Mouse (Mus musculus) forebrain, embryonic 12.5 days (tissue): ENCODE measurements around the gene Man1a. TPM values are rescaled to one million over a fixed set of nuclear protein-coding genes. Genes with fewer than 3 reads are reported as not detected.

Source experiments
- ATAC-seq: fragments of 200-750 bp; cut with Nextera tagmentation; 2 replicates; pipeline ENCODE4 v1.8.0; 2017; ENCODE audit warnings: moderate TSS enrichment; ENCODE audit not compliant: low FRiP score
- H3K27ac ChIP-seq: fragments of 300-500 bp; sonication (generic); 2 replicates; pipeline ENCODE4 v1.5.1; 2016; ENCODE audit warnings: mild to moderate bottlenecking
- H3K27me3 ChIP-seq: fragments of 300-500 bp; sonication (generic); 2 replicates; pipeline ENCODE4 v1.6.1; 2016; ENCODE audit warnings: mild to moderate bottlenecking
- H3K36me3 ChIP-seq: fragments of 300-500 bp; sonication (generic); replicated peaks from 2 replicates; pipeline ENCODE4 v1.6.1; 2016; ENCODE audit warnings: mild to moderate bottlenecking
- H3K4me1 ChIP-seq: fragments of 300-500 bp; sonication (generic); 2 replicates; pipeline ENCODE4 v1.6.1; 2016
- H3K4me2 ChIP-seq: fragments of 300-500 bp; sonication (generic); 2 replicates; pipeline ENCODE4 v1.6.1; 2016; ENCODE audit warnings: mild to moderate bottlenecking, moderate library complexity
- H3K4me3 ChIP-seq: fragments of 300-500 bp; sonication (generic); replicated peaks from 2 replicates; pipeline ENCODE4 v1.5.1; 2016; ENCODE audit warnings: mild to moderate bottlenecking
- H3K9ac ChIP-seq: fragments of 300-500 bp; sonication (generic); 2 replicates; pipeline ENCODE4 v1.6.1; 2016; ENCODE audit warnings: mild to moderate bottlenecking
- H3K9me3 ChIP-seq: fragments of 300-500 bp; sonication (generic); 2 replicates; pipeline ENCODE4 v1.6.1; 2016
- WGBS: fragments of 180-500 bp; shearing (Covaris S2); methylation state at CpG from one replicate; pipeline ENCODE4 v1.1.7; 2016; 5-methylcytosine and 5-hydroxymethylcytosine counted together
- polyA plus RNA-seq: library from polyadenylated mRNA; unstranded; fragments of >200 nt; fragmentation: Nextera tagmentation; extraction: Ambion mirVana; gene quantifications from 2 replicates; pipeline ENCODE4 v1.2.1, GENCODE M21; 2016

Man1a gene
- polyA plus RNA-seq, 1 experiment from 2014 or later, result 1.8 TPM

GRCm38 (mm10) chr10:54059092-54059496 is 17.3 kb downstream of the Man1a start:
- Histone ChIP-seq H3K4me3 (no peak overlapping the region), H3K4me1 (peaks cover 7% of the 10 kb centered on the region), H3K27ac (no peak overlapping the region), H3K9me3 (no peaks in the 10 kb centered on the region), H3K36me3 (no peaks in the 10 kb centered on the region), H3K4me2 (no peak overlapping the region), H3K27me3 (no peaks in the 10 kb centered on the region), H3K9ac (no peak overlapping the region)
- no peak for ATAC-seq
- 22% methylated on average over 3 of the region's 3 CpGs for WGBS

GRCm38 (mm10) chr10:54058657-54059056 is 17.8 kb downstream of the Man1a start:
- WGBS, result 86% methylated on average over 3 of the region's 3 CpGs
- Histone ChIP-seq H3K36me3 (no peaks in the 10 kb centered on the region), H3K4me1 (peaks cover 7% of the 10 kb centered on the region), H3K4me3 (no peak overlapping the region), H3K27ac (no peak overlapping the region), H3K9ac (no peak overlapping the region), H3K27me3 (no peaks in the 10 kb centered on the region), H3K9me3 (no peaks in the 10 kb centered on the region), H3K4me2 (no peak overlapping the region)
- ATAC-seq, result no peak

DNA sequence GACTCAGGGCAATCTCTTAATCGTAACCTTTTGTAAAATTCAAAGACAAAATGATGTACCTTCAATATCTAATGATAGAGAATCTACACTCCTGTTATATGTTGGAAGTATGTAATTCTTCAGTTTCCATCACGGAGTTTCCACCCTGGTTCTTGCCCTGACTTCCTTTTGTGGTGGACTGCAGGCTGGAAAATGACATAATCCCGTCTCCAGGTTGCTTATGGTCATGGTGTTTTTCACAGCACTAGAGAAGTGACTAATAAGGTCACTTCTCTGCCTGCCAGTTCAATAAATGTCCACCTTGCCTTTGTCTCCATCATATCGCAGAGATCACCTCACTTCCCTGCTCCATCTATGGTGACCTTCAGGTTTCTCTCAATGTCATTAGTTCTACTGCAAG is 22.2 kb downstream of the Man1a start:
- 78% methylated on average over 4 of the region's 4 CpGs for WGBS
- no peak overlapping the region for H3K9ac ChIP-seq
- H3K4me3 ChIP-seq, result no peak overlapping the region
- no peak for ATAC-seq
- H3K27ac ChIP-seq, result no peak overlapping the region
- peaks cover 3% of the 10 kb centered on the region; the same call in 1 of the 2 replicates for H3K4me1 ChIP-seq
- no peaks in the 10 kb centered on the region for H3K36me3 ChIP-seq
- H3K27me3 ChIP-seq, result no peaks in the 10 kb centered on the region
- H3K4me2 ChIP-seq, result no peak overlapping the region
- no peaks in the 10 kb centered on the region for H3K9me3 ChIP-seq

- Histone ChIP-seq H3K9me3 (no peaks in the 10 kb centered on the region), H3K27me3 (no peaks in the 10 kb centered on the region), H3K27ac (no peak overlapping the region), H3K9ac (no peak overlapping the region), H3K4me3 (no peak overlapping the region), H3K36me3 (no peaks in the 10 kb centered on the region), H3K4me1 (no peaks in the 10 kb centered on the region), H3K4me2 (no peak overlapping the region)
- no peak for ATAC-seq
- 90% methylated on average over 4 of the region's 4 CpGs for WGBS
These were observed 28.5 kb downstream of the Man1a start for GRCm38 (mm10) chr10:54047885-54048284.

GRCm38 (mm10) chr10:54043358-54043757 is 33.1 kb downstream of the Man1a start:
- H3K9ac ChIP-seq, result no peak overlapping the region
- H3K9me3 ChIP-seq, result no peaks in the 10 kb centered on the region
- no peak overlapping the region for H3K4me2 ChIP-seq
- no peaks in the 10 kb centered on the region for H3K4me1 ChIP-seq
- no peak for ATAC-seq
- no peaks in the 10 kb centered on the region for H3K36me3 ChIP-seq
- no peaks in the 10 kb centered on the region for H3K27me3 ChIP-seq
- H3K4me3 ChIP-seq, result no peak overlapping the region
- no peak overlapping the region for H3K27ac ChIP-seq
- 93% methylated on average over 3 of the region's 3 CpGs for WGBS

GRCm38 (mm10) chr10:54042212-54042840 is 34.1 kb downstream of the Man1a start:
- H3K27ac ChIP-seq, result no peak overlapping the region
- H3K9ac ChIP-seq, result no peak overlapping the region
- no peak for ATAC-seq
- no peaks in the 10 kb centered on the region for H3K27me3 ChIP-seq
- no peak overlapping the region for H3K4me2 ChIP-seq
- no peaks in the 10 kb centered on the region for H3K36me3 ChIP-seq
- no peaks in the 10 kb centered on the region for H3K9me3 ChIP-seq
- H3K4me3 ChIP-seq, result no peak overlapping the region
- WGBS, result 91% methylated on average over 7 of the region's 7 CpGs
- H3K4me1 ChIP-seq, result no peaks in the 10 kb centered on the region

DNA sequence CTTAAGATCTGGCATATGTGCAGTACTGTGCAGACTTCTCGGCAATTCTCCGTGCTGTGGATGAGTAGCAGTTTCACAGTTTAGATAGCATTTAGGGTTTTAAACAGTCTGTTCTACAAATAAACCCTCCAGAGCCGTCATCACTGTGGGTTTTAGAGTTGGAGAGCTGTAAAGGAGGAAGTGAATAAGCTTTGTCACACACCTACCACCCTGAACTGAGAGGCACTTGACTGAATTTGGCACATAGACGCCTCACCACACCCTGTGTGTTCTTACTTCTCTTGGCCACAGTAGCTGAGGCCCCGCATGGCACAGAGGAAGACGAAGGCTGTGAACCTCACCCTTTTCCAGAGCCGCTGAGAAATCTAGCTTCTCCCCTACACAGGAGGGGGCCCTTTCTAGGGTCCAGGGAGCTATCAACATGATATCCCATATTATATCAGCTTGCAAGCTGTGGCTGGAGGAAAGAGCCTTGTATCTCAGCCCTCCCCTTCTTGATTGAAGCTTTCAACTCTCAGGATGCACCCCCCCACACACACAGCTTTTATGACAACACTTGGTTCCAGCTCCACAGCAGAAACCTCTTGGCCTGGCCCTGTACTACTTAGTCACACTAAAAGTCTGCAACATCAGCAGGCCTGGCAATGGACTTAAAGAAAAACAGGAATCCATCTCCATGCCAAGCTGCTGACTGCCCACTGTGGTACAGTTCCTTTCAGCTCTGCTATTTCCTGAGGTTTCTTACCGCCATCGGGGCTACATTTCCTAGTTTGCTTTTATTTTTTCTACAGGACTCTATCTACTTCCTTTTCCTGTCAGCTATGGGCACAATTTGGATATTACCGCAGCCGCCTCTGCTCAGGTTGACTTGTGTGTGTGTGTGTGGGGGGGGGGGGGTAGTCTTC is 35.9 kb downstream of the Man1a start:
- H3K36me3 ChIP-seq, result no peaks in the 10 kb centered on the region
- no peak overlapping the region for H3K4me2 ChIP-seq
- H3K9ac ChIP-seq, result no peak overlapping the region
- no peak overlapping the region for H3K27ac ChIP-seq
- H3K4me1 ChIP-seq, result no peaks in the 10 kb centered on the region
- H3K4me3 ChIP-seq, result no peak overlapping the region
- no peaks in the 10 kb centered on the region for H3K27me3 ChIP-seq
- 90% methylated on average over 11 of the region's 11 CpGs for WGBS
- H3K9me3 ChIP-seq, result no peaks in the 10 kb centered on the region
- ATAC-seq, result no peak

DNA sequence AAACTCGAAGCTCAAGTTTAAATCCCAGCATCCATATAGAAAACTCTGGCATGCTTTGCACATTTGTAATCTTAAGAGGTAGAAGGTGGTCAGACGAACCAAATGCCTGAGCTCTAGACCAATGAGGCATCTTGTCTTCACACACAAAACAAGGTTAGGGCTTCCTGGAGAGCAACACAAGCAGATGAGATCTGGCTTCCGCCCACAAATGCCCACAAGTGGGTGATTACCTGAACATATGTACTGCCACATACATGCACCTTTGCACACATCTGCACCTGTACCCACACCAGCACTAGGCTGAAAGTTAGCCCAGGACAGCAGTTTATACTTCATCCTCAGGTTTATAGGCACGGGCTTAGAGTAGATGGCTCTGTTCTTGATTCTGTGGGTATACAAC is 36.7 kb downstream of the Man1a start:
- no peak for ATAC-seq
- no peaks in the 10 kb centered on the region for H3K36me3 ChIP-seq
- no peaks in the 10 kb centered on the region for H3K9me3 ChIP-seq
- H3K27ac ChIP-seq, result no peak overlapping the region
- H3K27me3 ChIP-seq, result no peaks in the 10 kb centered on the region
- 86% methylated on average over 4 of the region's 4 CpGs for WGBS
- H3K4me2 ChIP-seq, result no peak overlapping the region
- no peaks in the 10 kb centered on the region for H3K4me1 ChIP-seq
- H3K9ac ChIP-seq, result no peak overlapping the region
- no peak overlapping the region for H3K4me3 ChIP-seq

DNA sequence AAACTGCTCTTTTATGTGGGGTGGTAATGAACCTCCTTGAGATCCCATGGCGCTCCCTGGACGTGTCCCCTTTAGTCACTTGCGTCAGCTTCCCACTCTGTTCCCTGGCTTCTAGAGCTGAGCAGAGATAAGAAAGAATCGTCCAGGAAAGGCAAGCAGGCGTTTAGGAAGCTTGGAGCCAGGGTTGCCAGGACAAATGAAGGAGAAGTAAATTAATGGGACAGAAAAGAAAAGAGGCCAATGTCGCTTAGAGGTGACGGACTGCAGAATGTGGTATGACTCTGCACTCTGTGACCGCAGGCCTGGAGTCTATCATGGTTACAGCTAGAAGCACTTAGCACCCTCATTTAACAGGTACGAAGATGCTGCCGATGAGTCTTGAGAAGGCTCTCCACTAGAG is 37.7 kb downstream of the Man1a start:
- Histone ChIP-seq H3K4me2 (no peak overlapping the region), H3K27ac (no peak overlapping the region), H3K9ac (no peak overlapping the region), H3K27me3 (no peaks in the 10 kb centered on the region), H3K36me3 (no peaks in the 10 kb centered on the region), H3K4me3 (no peak overlapping the region), H3K9me3 (no peaks in the 10 kb centered on the region), H3K4me1 (no peaks in the 10 kb centered on the region)
- no peak for ATAC-seq
- 89% methylated on average over 10 of the region's 10 CpGs for WGBS

GRCm38 (mm10) chr10:54038180-54038579 is 38.2 kb downstream of the Man1a start:
- no peak overlapping the region for H3K4me3 ChIP-seq
- no peak overlapping the region for H3K4me2 ChIP-seq
- no peaks in the 10 kb centered on the region for H3K36me3 ChIP-seq
- 92% methylated on average over 5 of the region's 5 CpGs for WGBS
- no peaks in the 10 kb centered on the region for H3K27me3 ChIP-seq
- no peak overlapping the region for H3K27ac ChIP-seq
- no peak for ATAC-seq
- H3K4me1 ChIP-seq, result no peaks in the 10 kb centered on the region
- no peaks in the 10 kb centered on the region for H3K9me3 ChIP-seq
- no peak overlapping the region for H3K9ac ChIP-seq

DNA sequence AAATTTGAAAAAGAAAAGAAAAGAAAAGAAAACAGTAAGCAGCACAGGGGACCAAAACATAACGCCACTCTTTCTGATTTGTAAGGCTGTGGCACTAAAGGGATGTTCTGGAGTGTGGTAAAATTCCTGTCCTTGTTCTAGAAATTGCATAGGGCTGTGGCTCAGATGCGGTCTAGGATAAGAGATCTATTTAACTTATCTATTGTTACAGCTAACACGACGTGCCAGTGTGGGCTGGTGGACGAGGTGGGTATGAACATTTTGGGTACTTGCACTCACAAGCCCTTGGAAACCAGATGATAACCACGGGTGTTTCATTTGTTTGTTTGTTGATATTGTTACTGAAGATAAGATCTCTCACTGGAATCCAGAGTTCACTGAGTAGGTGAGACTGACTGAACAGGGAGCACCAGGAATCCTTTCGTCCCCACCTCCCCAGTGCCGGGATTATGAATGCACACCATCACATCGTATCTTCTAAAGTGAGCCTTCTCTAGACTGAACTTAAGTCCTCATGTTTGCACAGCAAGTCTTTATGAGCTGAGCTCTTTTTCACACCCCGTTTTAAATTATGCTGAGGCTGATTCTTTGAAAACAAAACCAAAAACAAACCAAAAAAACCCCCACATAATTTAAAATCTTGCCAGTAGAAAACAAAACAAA is 38.9 kb downstream of the Man1a start:
- Histone ChIP-seq H3K4me2 (no peak overlapping the region), H3K27me3 (no peaks in the 10 kb centered on the region), H3K36me3 (no peaks in the 10 kb centered on the region), H3K27ac (no peak overlapping the region), H3K9ac (no peak overlapping the region), H3K4me3 (no peak overlapping the region), H3K9me3 (no peaks in the 10 kb centered on the region), H3K4me1 (no peaks in the 10 kb centered on the region)
- no peak for ATAC-seq
- 89% methylated on average over 10 of the region's 10 CpGs for WGBS

DNA sequence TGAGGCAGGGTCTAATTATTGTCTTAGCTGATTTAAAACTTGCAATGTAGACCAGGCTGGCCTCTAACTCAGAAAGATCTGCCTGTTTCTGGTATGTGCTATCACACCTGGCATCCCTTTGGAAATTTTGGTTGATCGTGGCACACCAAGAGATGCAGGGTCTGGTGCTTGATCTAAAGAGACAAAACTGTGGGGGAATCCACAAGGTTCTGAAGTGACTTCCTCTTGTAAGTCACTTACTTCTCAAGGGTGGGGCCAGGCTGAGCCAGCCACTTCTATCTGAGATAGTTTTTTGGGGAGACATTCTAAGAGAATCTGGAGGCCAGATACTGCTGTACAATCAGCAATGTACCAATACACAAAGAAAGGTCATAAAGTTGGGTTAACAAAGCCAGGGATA is 40.8 kb downstream of the Man1a start:
- 90% methylated on average over 1 of the region's 1 CpGs for WGBS
- Histone ChIP-seq H3K27ac (no peak overlapping the region), H3K9ac (no peak overlapping the region), H3K4me1 (no peaks in the 10 kb centered on the region), H3K4me2 (no peak overlapping the region), H3K9me3 (no peaks in the 10 kb centered on the region), H3K4me3 (no peak overlapping the region), H3K27me3 (no peaks in the 10 kb centered on the region), H3K36me3 (no peaks in the 10 kb centered on the region)
- ATAC-seq, result no peak
